Mouse (Mus musculus) cerebellum, adult 18-20 months (tissue): ENCODE measurements around the gene Hoxa3.

Experiments used
- DNase-seq, 2 experiments: peaks; one replicate each; pipeline ENCODE4 v3.0.0; 2021

The Hoxa3 gene

GRCm38 (mm10) chr6:52139115-52139514 lies 74.0 kb downstream of the Hoxa3 start:
- no peak for DNase-seq

- no peak for DNase-seq
Measured at GRCm38 (mm10) chr6:52138576-52138975, 74.6 kb downstream of the Hoxa3 start.

- DNase-seq = no peak
Measured at GRCm38 (mm10) chr6:52137841-52138535, 75.1 kb downstream of the Hoxa3 start.

GRCm38 (mm10) chr6:52123673-52124072 lies 89.5 kb downstream of the Hoxa3 start:
- DNase-seq = no peak

DNA sequence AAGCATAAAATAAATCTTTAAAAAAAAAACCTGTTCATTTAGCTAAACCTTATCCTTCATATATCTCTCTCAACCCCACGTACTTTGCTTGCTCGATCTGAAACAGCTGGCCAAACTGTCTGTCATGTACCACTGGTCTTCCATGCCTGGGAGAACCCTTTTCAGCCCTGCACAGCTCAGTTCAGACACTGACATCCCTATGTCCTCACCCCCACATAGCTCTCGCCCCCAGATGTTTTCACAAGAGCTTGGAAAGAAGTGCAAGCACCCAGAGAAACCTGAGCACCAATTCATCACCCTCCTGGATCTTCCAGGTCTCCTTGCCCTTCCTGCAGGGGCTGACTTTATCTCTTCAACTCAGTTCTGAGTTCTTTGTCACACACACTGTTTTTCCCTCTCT lies 92.0 kb downstream of the Hoxa3 start:
- no peak for DNase-seq
